Mouse (Mus musculus) regulatory T cell (primary cell): ENCODE measurements around the gene Vmn2r86.
"Not testable (repeated sequence)": the region's sequence is repeated elsewhere in the genome, so short reads cannot be mapped to it uniquely, and the experiment has no call there.

Experiments used
- in situ Hi-C: fragments of 300-600 bp; cut with MboI, MseI; formaldehyde crosslinking; loops from one replicate; pipeline ENCODE4 v1.15.1; 2025; ENCODE audit warnings: high pct_unique_total_duplicates

Gene Vmn2r86

DNA sequence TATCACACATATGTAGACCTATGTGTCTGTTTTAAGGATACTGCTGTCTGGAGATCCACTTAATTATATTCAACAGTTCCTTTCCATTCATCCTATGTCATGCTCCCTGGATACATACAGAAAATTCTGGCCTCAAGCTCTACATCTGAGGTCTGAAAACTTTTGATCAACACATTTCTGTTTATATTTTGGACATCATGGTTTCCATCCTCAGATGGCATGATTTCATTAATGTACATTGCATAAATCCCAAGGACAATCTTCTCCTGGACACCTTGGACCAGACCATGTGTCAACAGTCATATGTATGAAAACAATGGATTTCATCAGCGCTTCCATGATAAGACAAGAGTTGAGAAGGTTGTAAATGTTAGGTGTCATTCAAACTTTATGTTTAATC is at the start of gene Vmn2r86:
Gene Vmn2r86, minus strand, starts transcription at position 101 of the 400 bp plus-strand sequence.
- in situ Hi-C loops = not testable (repeated sequence)

- in situ Hi-C loops = no loop called here
Measured at GRCm38 (mm10) chr10:130497296-130497695, 41.4 kb upstream of the Vmn2r86 start, which contains the start of gene Vmn2r87. Vmn2r87 (minus strand) TSS chr10:130497396.

DNA sequence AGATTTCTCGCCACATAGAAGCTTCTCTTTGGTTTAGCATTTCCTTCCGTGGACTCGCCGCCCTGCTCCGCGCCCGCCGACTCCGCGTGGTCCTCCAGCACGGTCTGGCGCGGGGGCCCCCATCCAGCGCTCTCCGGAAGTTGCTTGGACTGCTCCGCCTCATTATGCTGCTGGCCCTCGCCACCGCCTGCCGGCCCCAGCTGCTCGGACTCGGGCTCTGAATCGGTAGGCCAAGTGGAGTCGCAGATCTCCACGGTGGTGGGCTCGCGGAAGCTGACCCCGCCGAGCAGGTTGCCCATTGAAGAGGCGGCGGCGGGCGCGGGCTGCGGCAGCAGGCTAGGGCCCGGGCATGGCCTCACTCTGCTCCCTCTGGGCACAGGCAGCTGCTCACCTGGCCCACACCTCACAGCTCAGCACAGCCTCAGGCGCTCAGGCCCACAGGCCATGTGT is 14.5 kb upstream of the Vmn2r86 start:
- in situ Hi-C loops = no loop called here

DNA sequence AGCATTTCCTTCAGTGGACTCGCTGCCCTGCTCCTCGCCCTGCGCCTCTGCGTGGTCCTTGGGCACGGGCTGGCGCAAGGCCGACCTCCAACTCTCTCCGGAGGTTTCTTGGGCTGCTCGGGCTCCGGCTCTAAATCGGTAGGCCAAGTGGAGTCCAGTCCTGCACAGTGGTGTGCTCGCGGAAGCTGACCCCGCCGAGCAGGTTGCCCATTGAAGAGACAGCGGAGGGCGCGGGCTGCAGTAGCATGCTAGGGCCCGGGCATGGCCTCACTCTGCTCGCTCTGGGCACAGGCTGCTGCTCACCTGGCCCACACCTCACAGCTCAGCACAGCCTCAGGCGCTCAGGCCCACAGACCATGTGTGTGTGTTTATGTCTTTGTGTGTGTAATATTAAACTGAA is 11.1 kb downstream of the Vmn2r86 start:
- in situ Hi-C loops = no loop called here

- in situ Hi-C loops = not testable (repeated sequence)
Measured at GRCm38 (mm10) chr10:130434185-130434898, 21.5 kb downstream of the Vmn2r86 start.

DNA sequence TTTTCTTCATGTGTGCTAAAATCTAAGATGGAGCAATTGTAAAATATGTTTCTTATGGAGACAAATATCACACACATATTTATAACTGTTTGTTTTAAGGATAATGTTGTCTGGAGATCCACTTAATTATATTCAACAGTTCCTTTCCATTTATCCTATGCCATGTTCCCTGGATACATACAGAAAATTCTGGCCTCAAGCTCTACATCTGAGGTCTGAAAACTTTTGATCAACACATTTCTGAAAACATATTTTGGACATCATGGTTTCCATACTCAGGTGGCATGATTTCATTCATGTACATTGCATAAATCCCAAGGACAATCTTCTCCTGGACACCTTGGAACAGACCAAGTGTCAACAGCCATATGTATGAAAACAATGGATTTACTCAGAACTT is 26.2 kb downstream of the Vmn2r86 start, which contains the start of gene Vmn2r85:
Gene Vmn2r85, minus strand, starts transcription at position 101 of the 400 bp plus-strand sequence.
- in situ Hi-C loops = not testable (repeated sequence)

DNA sequence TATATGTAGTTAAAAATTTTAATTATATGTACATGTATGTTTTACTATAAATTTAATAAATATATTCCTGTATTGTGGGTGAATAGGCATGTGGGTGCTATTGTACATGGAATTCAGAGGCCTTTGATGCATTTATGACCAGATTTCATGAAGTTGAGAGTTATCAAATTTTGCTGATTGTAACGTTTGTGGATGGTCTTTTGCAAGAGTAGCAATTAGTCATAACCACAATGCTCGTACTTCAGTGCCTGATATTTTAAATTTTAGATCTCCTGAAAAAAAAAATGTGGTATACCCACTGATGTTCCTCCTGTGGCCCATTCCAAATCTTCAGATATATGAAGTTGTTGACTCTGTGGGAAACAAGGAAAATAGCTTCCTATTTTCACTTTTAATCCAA is 33.5 kb downstream of the Vmn2r86 start:
- in situ Hi-C loops = not testable (repeated sequence)

DNA sequence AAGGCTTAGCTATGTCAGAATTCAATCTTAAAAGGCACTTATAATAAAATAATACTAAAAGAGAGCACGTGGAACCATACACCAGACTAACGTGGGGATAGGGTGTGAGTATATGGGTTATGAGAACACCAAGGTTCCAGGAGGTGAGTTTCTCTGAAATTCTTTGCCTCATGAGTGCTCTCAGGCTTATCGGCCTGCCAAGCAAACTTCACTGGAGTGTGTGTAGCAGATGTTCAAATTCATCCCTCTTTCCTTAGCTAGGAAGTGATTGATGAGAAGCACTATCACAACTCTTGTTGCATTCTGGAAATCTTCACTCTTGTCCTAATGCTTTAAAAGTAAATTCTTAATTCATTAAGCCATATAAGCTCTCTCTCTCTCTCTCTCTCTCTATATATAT is 35.4 kb downstream of the Vmn2r86 start:
- in situ Hi-C loops = no loop called here

GRCm38 (mm10) chr10:130419954-130420353 is 35.9 kb downstream of the Vmn2r86 start:
- in situ Hi-C loops = not testable (repeated sequence)

- in situ Hi-C loops = not testable (repeated sequence)
Measured at GRCm38 (mm10) chr10:130416352-130416751, 39.5 kb downstream of the Vmn2r86 start.

GRCm38 (mm10) chr10:130412167-130412698 is 43.6 kb downstream of the Vmn2r86 start:
- in situ Hi-C loops = not testable (repeated sequence)

DNA sequence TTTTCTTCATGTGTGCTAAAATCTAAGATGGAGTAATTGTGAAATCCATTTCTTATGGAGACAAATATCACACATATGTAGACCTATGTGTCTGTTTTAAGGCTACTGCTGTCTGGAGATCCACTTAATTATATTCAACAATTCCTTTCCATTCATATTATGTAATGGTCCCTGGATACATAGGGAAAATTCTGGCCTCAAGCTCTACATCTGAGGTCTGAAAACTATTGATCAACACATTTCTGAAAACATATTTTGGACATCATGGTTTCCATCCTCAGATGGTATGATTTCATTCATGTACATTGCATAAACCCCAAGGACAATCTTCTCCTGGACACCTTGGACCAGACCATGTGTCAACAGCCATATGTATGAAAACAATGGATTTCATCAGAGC is 61.6 kb downstream of the Vmn2r86 start, which contains the start of gene Vmn2r84:
Gene Vmn2r84, minus strand, starts transcription at position 101 of the 400 bp plus-strand sequence.
- in situ Hi-C loops = no loop called here
